Mouse (Mus musculus): ENCODE measurements around the gene 4931422A03Rik. TPM values are rescaled to one million over a fixed set of nuclear protein-coding genes. Genes with fewer than 3 reads are reported as not detected.

4931422A03Rik gene
- polyA plus RNA-seq (2017; shearing (Covaris generic)): 1 to 10 TPM; 3.9 to 4.0 TPM

DNA sequence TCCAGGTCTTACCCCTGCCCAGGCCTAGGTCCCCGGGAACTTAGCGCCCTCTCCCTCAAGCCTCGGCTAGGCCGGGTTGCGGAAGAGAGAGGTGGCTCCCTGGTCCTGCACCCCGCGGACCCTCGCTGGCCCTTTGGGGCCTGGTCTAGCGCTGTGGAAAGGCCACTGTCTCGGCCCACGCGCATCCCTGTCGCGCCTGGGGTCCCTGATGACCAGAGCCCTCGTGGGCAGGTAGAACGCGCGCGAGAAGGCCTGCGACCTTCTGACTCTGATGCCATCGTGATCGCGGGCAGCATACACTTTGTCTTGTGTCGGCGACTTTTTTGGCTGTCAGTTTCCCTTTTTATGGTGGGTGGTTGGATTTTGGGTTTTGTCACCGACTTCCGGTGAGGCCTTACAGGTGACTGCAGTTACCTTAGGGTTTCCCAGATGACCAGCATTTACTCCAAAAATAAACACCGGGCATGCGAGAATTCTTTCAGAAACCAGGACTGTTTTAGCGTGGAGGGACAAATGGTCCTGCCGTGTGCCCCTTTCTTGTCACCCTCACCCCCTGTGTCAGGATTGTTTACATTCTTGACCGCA is at the start of gene 4931422A03Rik:
Gene 4931422A03Rik, minus strand, starts transcription at position 223 of the 585 bp plus-strand sequence.

DNA sequence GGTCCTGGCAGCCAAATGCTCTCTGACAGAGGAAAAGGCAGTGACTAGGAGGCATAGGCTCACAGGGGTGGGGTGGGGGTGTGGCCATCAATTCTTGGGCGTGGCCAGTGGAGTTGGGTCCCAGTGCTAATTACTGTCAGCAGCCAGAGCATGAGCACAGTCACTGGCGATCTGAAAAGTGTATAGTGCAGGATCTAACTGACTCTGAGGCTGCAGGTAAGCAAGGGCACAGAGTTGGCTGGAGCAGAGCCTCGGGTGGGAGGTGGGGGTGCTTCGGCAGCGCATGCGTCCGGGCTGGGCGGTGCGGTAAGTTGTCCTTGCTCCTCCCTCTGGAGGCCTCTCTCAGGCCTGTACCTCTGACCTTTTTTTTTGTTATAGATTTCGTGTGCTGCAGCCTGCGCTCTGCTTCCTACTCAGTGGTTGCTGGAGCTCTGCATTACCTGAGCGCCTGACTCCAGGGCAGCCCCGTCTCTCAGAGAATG is 41.6 kb upstream of the 4931422A03Rik start, which contains the start of gene Cd59b:
Gene Cd59b, plus strand, starts transcription at position 146 of the 482 bp plus-strand sequence.

GRCm38 (mm10) chr2:104068450-104068849 is 40.3 kb upstream of the 4931422A03Rik start, which contains the start of gene Gm10799:
Gm10799 (minus strand) TSS chr2:104068550.

GRCm38 (mm10) chr2:104065526-104065925 is 37.4 kb upstream of the 4931422A03Rik start, which contains the start of gene Gm10912:
Gm10912 (plus strand) TSS chr2:104065826.

DNA sequence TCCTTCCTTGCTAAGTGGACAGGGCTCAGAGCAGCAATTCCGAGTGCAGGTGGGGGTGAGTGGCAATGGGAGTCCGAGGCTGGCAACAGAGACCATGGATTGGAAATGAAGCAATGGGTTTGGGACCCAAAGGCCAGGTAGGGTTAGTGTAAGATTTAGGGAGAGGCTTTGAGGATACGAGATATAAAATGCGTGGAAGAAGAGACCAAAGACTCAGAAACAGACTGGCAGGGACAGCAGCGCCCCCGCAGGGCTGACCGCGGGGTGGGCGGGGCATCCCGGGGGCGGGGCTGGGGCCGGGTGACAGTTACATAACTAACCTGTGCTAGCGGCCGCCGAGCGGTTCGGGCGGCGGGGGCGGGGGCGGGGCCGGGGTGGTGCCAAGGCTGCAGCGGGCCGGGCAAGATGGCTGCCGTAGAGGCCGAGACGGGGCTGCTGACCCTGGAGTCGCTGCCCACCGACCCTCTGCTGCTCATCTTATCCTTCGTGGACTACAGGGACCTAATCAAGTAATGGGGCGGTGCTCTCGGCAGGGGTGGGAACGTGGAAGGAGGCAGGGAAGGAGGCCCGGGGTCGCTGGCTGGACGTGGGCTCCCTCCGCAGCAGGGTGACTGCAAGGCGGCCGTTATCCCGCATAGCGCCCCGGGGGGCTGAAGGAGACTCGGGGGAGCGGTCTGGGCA is 563 bp downstream of the 4931422A03Rik start, which contains the start of gene Fbxo3:
Gene Fbxo3, plus strand, starts transcription at position 264 of the 681 bp plus-strand sequence.

DNA sequence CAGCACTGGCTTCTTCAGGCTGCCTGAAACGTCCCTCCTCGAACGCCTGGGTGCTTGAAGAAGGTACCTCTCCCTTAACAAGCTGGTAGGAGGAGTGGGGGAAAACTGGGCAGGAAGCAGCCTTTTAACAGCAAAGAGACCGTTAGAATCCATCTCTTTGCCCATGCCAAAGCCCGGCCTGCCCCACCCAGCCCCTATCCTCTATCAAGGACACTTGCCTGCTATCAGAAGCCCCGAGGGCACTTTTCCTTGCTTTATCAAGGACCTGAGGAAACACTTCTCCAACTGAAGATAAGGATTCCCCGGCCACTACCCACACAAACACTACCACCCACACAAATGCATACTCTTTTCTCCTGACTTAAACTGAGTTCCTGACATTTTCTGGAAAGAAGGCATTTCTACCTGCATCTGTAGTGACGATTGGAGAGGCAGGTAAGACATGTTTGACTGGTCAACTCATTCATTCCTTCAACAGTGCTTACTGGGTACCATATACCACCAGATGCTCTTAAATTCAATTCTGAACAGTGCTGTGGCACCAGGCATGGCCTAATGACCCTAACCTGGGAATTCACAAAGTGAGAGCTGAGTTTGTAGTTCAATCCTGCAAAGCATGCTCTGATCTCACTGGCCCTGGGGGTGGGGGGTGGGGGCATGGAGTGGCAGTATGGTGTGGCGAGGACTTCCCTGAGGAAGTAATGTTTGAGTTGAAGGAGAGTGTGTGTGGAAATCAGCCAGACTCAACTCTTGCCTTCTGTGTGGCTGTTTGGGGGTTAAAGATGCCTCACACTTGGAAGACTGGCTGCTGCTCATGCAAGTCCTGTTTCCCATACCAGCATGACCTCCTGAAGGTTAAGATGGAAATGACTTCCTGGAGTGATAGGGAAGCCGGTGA is 70.3 kb downstream of the 4931422A03Rik start, which contains the start of gene Lmo2:
Gene Lmo2, plus strand, starts transcription at position 338 of the 898 bp plus-strand sequence.

Other genes with a start within 250 kb of the 4931422A03Rik start
- gene Caprin1, start 230.7 kb downstream of the 4931422A03Rik start, polyA plus RNA-seq (2017; shearing (Covaris generic)): 100 to 1,000 TPM; 239 to 266 TPM
- 1 to 10 TPM; 2.6 to 5.3 TPM for gene Lmo2, start 70.4 kb downstream of the 4931422A03Rik start, polyA plus RNA-seq (2017; shearing (Covaris generic))
- gene Fbxo3, start 640 bp downstream of the 4931422A03Rik start, polyA plus RNA-seq (2017; shearing (Covaris generic)): 10 to 100 TPM; 39.4 to 50.5 TPM
- gene Gm10912, start 37.5 kb upstream of the 4931422A03Rik start, polyA plus RNA-seq (2017; shearing (Covaris generic)): under 1 TPM; 0.18 to 0.61 TPM
- gene Gm10799, start 40.2 kb upstream of the 4931422A03Rik start, polyA plus RNA-seq (2017; shearing (Covaris generic)): not detected
- gene Cd59b, start 41.5 kb upstream of the 4931422A03Rik start, polyA plus RNA-seq (2017; shearing (Covaris generic)): under 1 TPM; 0.39 to 0.92 TPM
- 1 to 10 TPM in 1 of 2 experiments, under 1 TPM in 1; 0.40 to 1.3 TPM for gene Cd59a, start 67.4 kb upstream of the 4931422A03Rik start, polyA plus RNA-seq (2017; shearing (Covaris generic))
- gene A930018P22Rik, start 94.4 kb upstream of the 4931422A03Rik start, polyA plus RNA-seq (2017; shearing (Covaris generic)): not detected

Data from inflammation-experienced regulatory T-cells (primary cell).